Mouse (Mus musculus) CH12.LX (cell line): Measurements from ENCODE around the gene Gsx2. TPM values are rescaled to one million over a fixed set of nuclear protein-coding genes. Genes with fewer than 3 reads are reported as not detected.

ENCODE experiments used
- DNase-seq: peaks from one replicate; pipeline ENCODE4 v3.0.0-alpha.2; 2013; ENCODE audit errors: extremely low read depth
- H3K27ac ChIP-seq: 2 replicates; pipeline ENCODE4 v1.5.1; 2012; ENCODE audit warnings: low read depth, mild to moderate bottlenecking, control low read depth, moderate library complexity; ENCODE audit not compliant: insufficient read depth
- H3K27me3 ChIP-seq: replicated peaks from 2 replicates; pipeline ENCODE3; 2012; ENCODE audit warnings: inconsistent platforms
- H3K36me3 ChIP-seq, 2 experiments: replicated peaks in 1 of 2; 2 replicates each; pipeline versions ENCODE3 to v1.6.1; 2012; ENCODE audit warnings: inconsistent platforms in 1 of 2, low read length in 1 of 2, mild to moderate bottlenecking in 1 of 2, mixed read lengths in 1 of 2, moderate library complexity in 1 of 2; ENCODE audit not compliant: control insufficient read depth in 1 of 2, insufficient read depth in 1 of 2
- H3K4me1 ChIP-seq, 2 experiments: 2 replicates each; pipeline ENCODE4 v1.6.1; 2012; ENCODE audit warnings: inconsistent platforms in 1 of 2, moderate library complexity in 1 of 2; ENCODE audit not compliant: insufficient read depth in 2 of 2, control insufficient read depth in 1 of 2
- H3K4me2 ChIP-seq: 2 replicates; pipeline ENCODE4 v1.6.1; 2012; ENCODE audit warnings: low read depth, mild to moderate bottlenecking, control low read depth; ENCODE audit not compliant: poor library complexity, insufficient read depth, severe bottlenecking
- H3K4me3 ChIP-seq, 3 experiments: fragments of 150-350 bp in 1 of 3; sonication (generic) in 1 of 3; replicated peaks in 1 of 3; 2 replicates each; pipeline versions ENCODE3 to v1.5.1; 2011 to 2012; ENCODE audit warnings: low read depth in 2 of 3, low read length in 2 of 3, mild to moderate bottlenecking in 2 of 3, moderate library complexity in 2 of 3, control low read depth in 1 of 3, improper control_type of control experiment in 1 of 3, inconsistent platforms in 1 of 3, mixed read lengths in 1 of 3; ENCODE audit not compliant: poor library complexity in 1 of 3
- H3K79me2 ChIP-seq: replicated peaks from 2 replicates; pipeline ENCODE4 v1.6.1; 2012; ENCODE audit warnings: mild to moderate bottlenecking, moderate library complexity; ENCODE audit not compliant: control insufficient read depth, poor library complexity, insufficient read depth, severe bottlenecking; ENCODE audit errors: extremely low read depth
- H3K9ac ChIP-seq: 2 replicates; pipeline ENCODE4 v1.6.1; 2012; ENCODE audit warnings: low read depth, mild to moderate bottlenecking, control low read depth, moderate library complexity; ENCODE audit not compliant: insufficient read depth
- H3K9me3 ChIP-seq: replicated peaks from 2 replicates; pipeline ENCODE3; 2012; ENCODE audit warnings: low read length, inconsistent platforms, mixed read lengths
- CHD1 ChIP-seq: IDR thresholded peaks from 2 replicates; pipeline ENCODE4 v1.6.1; 2012; ENCODE audit warnings: low read depth, low read length, improper control_type of control experiment, inconsistent platforms
- ETS1 ChIP-seq: conservative IDR thresholded peaks from 2 replicates; pipeline ENCODE4 v1.6.1; 2012; ENCODE audit warnings: low read depth, mild to moderate bottlenecking, inconsistent platforms, low read length, improper control_type of control experiment, moderate library complexity
- GABPA ChIP-seq: IDR thresholded peaks from 2 replicates; pipeline ENCODE4 v1.6.1; 2012; ENCODE audit warnings: low read depth, low read length, improper control_type of control experiment, inconsistent platforms; ENCODE audit not compliant: insufficient replicate concordance
- MXI1 ChIP-seq: IDR thresholded peaks from 2 replicates; pipeline ENCODE4 v1.6.1; 2011; ENCODE audit warnings: mild to moderate bottlenecking, low read depth, low read length, improper control_type of control experiment
- PAX5 ChIP-seq: IDR thresholded peaks from 2 replicates; pipeline ENCODE4 v1.6.1; 2012; ENCODE audit warnings: low read length, inconsistent platforms, mixed read lengths
- RAD21 ChIP-seq: IDR thresholded peaks from 2 replicates; pipeline ENCODE4 v1.6.1; 2011; ENCODE audit warnings: low read depth, mild to moderate bottlenecking, low read length, improper control_type of control experiment, moderate library complexity
- TBP ChIP-seq: conservative IDR thresholded peaks from 2 replicates; pipeline ENCODE4 v1.6.1; 2011; ENCODE audit warnings: low read depth, low read length, improper control_type of control experiment
- TCF12 ChIP-seq: IDR thresholded peaks from 2 replicates; pipeline ENCODE4 v1.6.1; 2014; ENCODE audit warnings: low read depth, mild to moderate bottlenecking, inconsistent platforms, low read length, improper control_type of control experiment
- UBTF ChIP-seq: IDR thresholded peaks from 2 replicates; pipeline ENCODE4 v1.6.1; 2012; ENCODE audit warnings: low read depth, mild to moderate bottlenecking, inconsistent platforms, low read length, improper control_type of control experiment, moderate library complexity
- ZC3H11A ChIP-seq: IDR thresholded peaks from 2 replicates; pipeline ENCODE4 v1.6.1; 2012; ENCODE audit warnings: low read depth, mild to moderate bottlenecking, inconsistent platforms, low read length, improper control_type of control experiment
- ZNF384 ChIP-seq: IDR thresholded peaks from 2 replicates; pipeline ENCODE4 v1.6.1; 2012; ENCODE audit warnings: low read depth, low read length, improper control_type of control experiment, inconsistent platforms
- dilution Hi-C: fragments of 300-500 bp; cut with MboI; formaldehyde crosslinking; loops from 2 replicates; pipeline ENCODE4 v1.14.3; 2020; ENCODE audit warnings: low sequenced_read_pairs; ENCODE audit not compliant: extremely low pct_unique_long_range_greater_than_20kb, extremely low pct_ligation_motif_present
- in situ Hi-C: fragments of 300-500 bp; cut with MboI; formaldehyde crosslinking; loops from 3 replicates; pipeline ENCODE4 v1.14.3; 2019; ENCODE audit warnings: low sequenced_read_pairs, low pct_ligation_motif_present, low pct_unique_long_range_greater_than_20kb, mixed read lengths
- polyA plus RNA-seq: library from polyadenylated mRNA; unstranded; fragments of >175 nt; gene quantifications from 2 replicates; pipeline ENCODE4 v1.2.1, GENCODE M21; 2012; ENCODE audit warnings: low read depth; ENCODE audit not compliant: insufficient read length
- total RNA-seq, 2 experiments: library from RNA; depleted of rRNA; stranded (reverse); fragments of 300-350 nt in 1 of 2; fragments of >200 nt in 1 of 2; gene quantifications; 2 replicates each; pipeline ENCODE4 v1.2.3; 2012 to 2014

The Gsx2 gene
- total and polyA plus RNA-seq, 3 experiments = not detected

GRCm38 (mm10) chr5:75121646-75122045 lies 46.2 kb downstream of the Gsx2 start:
- no peak overlapping the region for H3K4me3 ChIP-seq
- no peaks in the 10 kb centered on the region for H3K79me2 ChIP-seq
- in situ Hi-C loops (no loop called here), dilution Hi-C loops (no loop called here)
- TF ChIP-seq TCF12 (no peak), ETS1 (no peak), CHD1 (no peak), RAD21 (no peak), GABPA (no peak), UBTF (no peak), PAX5 (no peak), ZC3H11A (no peak), ZNF384 (no peak), MXI1 (no peak), TBP (no peak)
- no peak overlapping the region for H3K4me2 ChIP-seq
- no peaks in the 10 kb centered on the region for H3K36me3 ChIP-seq
- no peaks in the 10 kb centered on the region for H3K27me3 ChIP-seq
- H3K4me1 ChIP-seq = no peaks in the 10 kb centered on the region
- no peak for DNase-seq
- H3K9ac ChIP-seq = no peak overlapping the region
- no peak overlapping the region for H3K27ac ChIP-seq
- H3K9me3 ChIP-seq = no peaks in the 10 kb centered on the region

Other genes starting within 250 kb of the Gsx2 start
- gene Chic2, start 30.8 kb upstream of the Gsx2 start, total RNA-seq (2012; rRNA removed) = 28.2 and 30.0 TPM in 2 replicates
- 41.6 and 54.5 TPM in 2 replicates for gene Chic2, start 30.8 kb upstream of the Gsx2 start, total RNA-seq (2014; rRNA removed)
- 40.8 and 46.5 TPM in 2 replicates for gene Chic2, start 30.8 kb upstream of the Gsx2 start, polyA plus RNA-seq
- 0.04 and 0.25 TPM in 2 replicates for gene Pdgfra, start 76.7 kb downstream of the Gsx2 start, total RNA-seq (2012; rRNA removed)
- 0.13 TPM in 1 of 2 replicates, not detected in the other for gene Pdgfra, start 76.7 kb downstream of the Gsx2 start, total RNA-seq (2014; rRNA removed)
- 0.10 and 0.13 TPM in 2 replicates for gene Pdgfra, start 76.7 kb downstream of the Gsx2 start, polyA plus RNA-seq